Comparison of ENCODE assay signal across 8 mouse cellular contexts in the genomic region with DNA sequence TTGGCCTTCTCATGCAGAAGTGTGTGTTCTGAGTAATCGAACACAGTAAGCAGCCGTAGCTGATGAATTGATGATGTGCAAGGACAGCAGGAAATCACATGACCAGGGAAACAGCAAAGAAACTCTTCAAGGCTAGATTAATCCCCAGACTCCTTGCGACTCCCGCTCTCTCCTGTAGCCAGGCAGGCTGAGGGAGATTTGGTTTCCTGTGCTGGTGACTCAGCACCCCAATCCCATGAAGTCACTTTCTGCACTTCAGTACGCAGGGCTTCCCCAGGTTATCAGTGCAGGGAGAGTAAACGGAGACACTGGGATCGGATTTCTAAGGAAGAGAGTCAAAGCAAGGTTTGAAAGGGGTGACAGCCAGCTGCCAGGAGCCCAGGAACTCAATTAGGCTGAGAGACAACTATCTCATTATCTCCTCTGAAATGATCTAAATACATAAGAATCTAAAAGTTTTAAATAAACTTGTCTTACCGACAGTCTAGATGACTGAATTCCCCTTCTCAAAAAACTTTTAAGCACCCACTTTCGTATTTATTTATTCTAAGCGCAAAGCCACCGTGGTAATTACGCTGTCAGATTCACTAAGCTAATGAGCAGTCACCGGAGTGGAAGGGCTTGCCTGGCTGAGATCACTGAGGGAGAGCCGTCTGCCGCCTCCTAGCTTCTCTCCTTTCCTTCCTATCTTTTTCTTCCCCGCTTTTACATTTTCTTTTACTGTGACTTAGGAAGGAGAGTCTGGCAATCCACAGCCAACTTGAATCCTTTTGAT.
A peak's percentile ranks its signal among the peaks of the same experiment; 100 is the strongest.
DNase-seq lines count a peak whose midpoint lies in the region; ATAC-seq lines count a peak whose summit lies in the region.

No protein-coding gene starts in this region.

- H3K9me3 ChIP-seq in forebrain, embryonic 10.5 days, result peaks cover 10% of the 10 kb centered on the region
- H3K9me3 ChIP-seq in limb, embryonic 13.5 days, result 0 out of 2 replicates have a peak, but pooled peaks cover 6% of the 10 kb centered on the region

- H3K36me3 ChIP-seq in forebrain, embryonic 10.5 days (replicated peaks), result peaks cover 3% of the 10 kb centered on the region
- H3K36me3 ChIP-seq in limb, embryonic 13.5 days, result no peaks in the 10 kb centered on the region

- peak overlapping the region; percentile 37 for H3K4me3 ChIP-seq in forebrain, embryonic 10.5 days
- no peak overlapping the region for H3K4me3 ChIP-seq in limb, embryonic 13.5 days

- H3K4me1 ChIP-seq in forebrain, embryonic 10.5 days, result peaks cover 37% of the 10 kb centered on the region
- H3K4me1 ChIP-seq in limb, embryonic 13.5 days, result peaks cover 17% of the 10 kb centered on the region

- ATAC-seq in limb, embryonic 13.5 days (ENCODE audit: low FRiP score, low read depth), result peak; percentile 69

- peak overlapping the region; percentile 41 for H3K4me2 ChIP-seq in limb, embryonic 13.5 days (replicated peaks)

- peak overlapping the region; percentile 86 for H3K27ac ChIP-seq in forebrain, embryonic 10.5 days
- no peak overlapping the region for H3K27ac ChIP-seq in limb, embryonic 13.5 days

- peak overlapping the region; percentile 19; the same call in 1 of the 2 replicates for H3K9ac ChIP-seq in limb, embryonic 13.5 days

- DNase-seq in heart, adult 11 months, result peak; percentile 75
- DNase-seq in heart, adult 9 months (ENCODE audit: low spot score in 2 of 2), result no peak
- DNase-seq in adrenal gland, adult 18-20 months (ENCODE audit: low spot score in 2 of 2), result peak; percentile 24 to 29
- peak; percentile 47 for DNase-seq in forebrain, embryonic 10.5 days (ENCODE audit: extremely low spot score, low spot score)
- DNase-seq in right cerebral cortex, adult 18-20 months, result no peak
- DNase-seq in layer of hippocampus, adult 8-10 months (ENCODE audit: low spot score in 2 of 2), result no peak
- DNase-seq in layer of hippocampus, postnatal 10 days (ENCODE audit: low spot score in 2 of 2), result no peak

- H3K27me3 ChIP-seq in forebrain, embryonic 10.5 days (ENCODE audit: poor library complexity, severe bottlenecking), result no peaks in the 10 kb centered on the region; the same call in 1 of the 2 replicates
- no peaks in the 10 kb centered on the region for H3K27me3 ChIP-seq in limb, embryonic 13.5 days

- 6% methylated on average over 16 of the region's 16 CpGs for WGBS in forebrain, embryonic 10.5 days
- WGBS in limb, embryonic 13.5 days, result 10% methylated on average over 16 of the region's 16 CpGs

Comparison
In these comparisons a context has a peak if more than half of its experiments do, and no peak if none do; other contexts are left out.
1. DNase-seq: peak in heart, adult 11 months (single experiment), adrenal gland, adult 18-20 months (2 of 2) and forebrain, embryonic 10.5 days (single experiment); none in heart, adult 9 months (0 of 2), right cerebral cortex, adult 18-20 months (single experiment), layer of hippocampus, adult 8-10 months (0 of 2) and layer of hippocampus, postnatal 10 days (0 of 2).